Mouse (Mus musculus): ENCODE data around the gene Med31.
"Not testable (repeated sequence)": the region's sequence is repeated elsewhere in the genome, so short reads cannot be mapped to it uniquely, and the experiment has no call there.

Med31 gene

GRCm38 (mm10) chr11:72196506-72196905 lies 18.9 kb downstream of the Med31 start:
- no peak for DNase-seq

- no peak for DNase-seq
Observed at GRCm38 (mm10) chr11:72194259-72194658, 21.1 kb downstream of the Med31 start.

- no peak for DNase-seq
Observed at GRCm38 (mm10) chr11:72190857-72191256, 24.5 kb downstream of the Med31 start.

GRCm38 (mm10) chr11:72184252-72184651 lies 31.1 kb downstream of the Med31 start:
- no peak for DNase-seq

GRCm38 (mm10) chr11:72181136-72181535 lies 34.3 kb downstream of the Med31 start:
- DNase-seq = no peak

GRCm38 (mm10) chr11:72180556-72180955 lies 34.8 kb downstream of the Med31 start:
- DNase-seq = no peak

- no peak for DNase-seq
Observed at GRCm38 (mm10) chr11:72176553-72176952, 38.8 kb downstream of the Med31 start.

GRCm38 (mm10) chr11:72175966-72176365 lies 39.4 kb downstream of the Med31 start:
- no peak for DNase-seq

GRCm38 (mm10) chr11:72174721-72175120 lies 40.7 kb downstream of the Med31 start:
- DNase-seq = no peak

- no peak for DNase-seq
Observed at GRCm38 (mm10) chr11:72173506-72173905, 41.9 kb downstream of the Med31 start.

- not testable (repeated sequence) for DNase-seq
Observed at GRCm38 (mm10) chr11:72171906-72172305, 43.5 kb downstream of the Med31 start.

- DNase-seq = no peak
Observed at GRCm38 (mm10) chr11:72169871-72170270, 45.5 kb downstream of the Med31 start.

- no peak for DNase-seq
Observed at GRCm38 (mm10) chr11:72163198-72163597, 52.2 kb downstream of the Med31 start.
